Mouse (Mus musculus) layer of hippocampus, adult 2 months (tissue): Measurements from ENCODE around the gene Ndufa7. TPM values are rescaled to one million over a fixed set of nuclear protein-coding genes. Genes with fewer than 3 reads are reported as not detected.
"Not testable (repeated sequence)": the region's sequence is repeated elsewhere in the genome, so short reads cannot be mapped to it uniquely, and the experiment has no call there.

Experiments used
- DNase-seq, 2 experiments: peaks; one replicate each; pipeline ENCODE4 v3.0.0; 2022; ENCODE audit warnings: low spot score in 2 of 2
- H3K27ac ChIP-seq: fragments of 200-600 bp; 2 replicates; pipeline ENCODE4 v1.8.1; 2022
- H3K4me3 ChIP-seq: fragments of 200-600 bp; 2 replicates; pipeline ENCODE4 v1.8.1; 2022; ENCODE audit warnings: mild to moderate bottlenecking
- CTCF ChIP-seq: fragments of 200-600 bp; conservative IDR thresholded peaks from 2 replicates; pipeline ENCODE4 v1.8.1; 2022; ENCODE audit warnings: antibody characterized with exemption, mild to moderate bottlenecking, moderate library complexity
- total RNA-seq, 2 experiments: library from RNA; stranded (reverse); gene quantifications; 2 replicates each; pipeline ENCODE4 v1.2.3; 2021

Ndufa7 gene
- total RNA-seq, 2 experiments from 2014 or later: 207 to 208 TPM

GRCm38 (mm10) chr17:33816612-33817011 lies 7.8 kb upstream of the Ndufa7 start:
- no peak for TF ChIP-seq CTCF
- H3K4me3 ChIP-seq: peak overlapping the region; percentile 72
- DNase-seq: peak in 1 of 2 experiments; percentile 33
- peak overlapping the region; percentile 96 for H3K27ac ChIP-seq

- Histone ChIP-seq H3K4me3 (peak overlapping the region; percentile 72), H3K27ac (peak overlapping the region; percentile 96)
- DNase-seq: peak; percentile 90
- no peak for TF ChIP-seq CTCF
These were observed 7.0 kb upstream of the Ndufa7 start for GRCm38 (mm10) chr17:33817184-33817968.

GRCm38 (mm10) chr17:33817969-33818643 lies 6.3 kb upstream of the Ndufa7 start:
- no peak for TF ChIP-seq CTCF
- H3K27ac ChIP-seq: peak overlapping the region; percentile 96
- peak overlapping the region; percentile 72 for H3K4me3 ChIP-seq
- DNase-seq: no peak

- Histone ChIP-seq H3K4me3 (no peak overlapping the region), H3K27ac (no peak overlapping the region)
- peak; percentile 56 for TF ChIP-seq CTCF
- no peak for DNase-seq
These were observed 1.9 kb upstream of the Ndufa7 start for GRCm38 (mm10) chr17:33822436-33822959.

- Histone ChIP-seq H3K4me3 (peak overlapping the region; percentile 63), H3K27ac (peak overlapping the region; percentile 95; the same call in 1 of the 2 replicates)
- not testable (repeated sequence) for DNase-seq
These were observed 1.2 kb upstream of the Ndufa7 start for GRCm38 (mm10) chr17:33823171-33823570.

- Histone ChIP-seq H3K4me3 (peak overlapping the region; percentile 63), H3K27ac (peak overlapping the region; percentile 95)
- not testable (repeated sequence) for DNase-seq
These were observed 592 bp downstream of the Ndufa7 start for GRCm38 (mm10) chr17:33824997-33825330.

GRCm38 (mm10) chr17:33825462-33825861 lies 1.1 kb downstream of the Ndufa7 start:
- TF ChIP-seq CTCF: no peak
- no peak for DNase-seq
- H3K4me3 ChIP-seq: peak overlapping the region; percentile 63
- peak overlapping the region; percentile 95; the same call in 1 of the 2 replicates for H3K27ac ChIP-seq

GRCm38 (mm10) chr17:33826850-33827249 lies 2.5 kb downstream of the Ndufa7 start:
- TF ChIP-seq CTCF: peak; percentile 96
- peak; percentile 63 to 69 for DNase-seq
- Histone ChIP-seq H3K4me3 (no peak overlapping the region), H3K27ac (peak overlapping the region; percentile 8; the same call in 1 of the 2 replicates)

- TF ChIP-seq CTCF: no peak
- no peak for DNase-seq
- Histone ChIP-seq H3K4me3 (no peak overlapping the region), H3K27ac (no peak overlapping the region)
These were observed 4.5 kb downstream of the Ndufa7 start for GRCm38 (mm10) chr17:33828892-33829291.

GRCm38 (mm10) chr17:33829561-33829960 lies 5.2 kb downstream of the Ndufa7 start:
- no peak for DNase-seq
- no peak for TF ChIP-seq CTCF
- Histone ChIP-seq H3K27ac (peak overlapping the region; percentile 36), H3K4me3 (no peak overlapping the region)

- peak; percentile 58 for TF ChIP-seq CTCF
- H3K27ac ChIP-seq: peak within 1 kb of the TSS; percentile 90
- peak; percentile 89 to 90 for DNase-seq
- peak within 1 kb of the TSS; percentile 72 for H3K4me3 ChIP-seq
These were observed 18.8 kb downstream of the Ndufa7 start, which contains the start of gene Cd320 for GRCm38 (mm10) chr17:33842966-33843795. Gene Cd320 (plus strand): TSS chr17:33843091.

GRCm38 (mm10) chr17:33844196-33844595 lies 19.8 kb downstream of the Ndufa7 start:
- H3K4me3 ChIP-seq: peak overlapping the region; percentile 72; the same call in 1 of the 2 replicates

More at GRCm38 (mm10) chr17:33844196-33844595, 19.8 kb downstream of the Ndufa7 start:
- TF ChIP-seq CTCF: no peak
- DNase-seq: no peak
- no peak overlapping the region; the same call in 1 of the 2 replicates for H3K27ac ChIP-seq
